Mouse (Mus musculus) CD4-positive helper T cell, adult 2 months (primary cell): ENCODE measurements around the gene Mgam.
"Not testable (repeated sequence)": the region's sequence is repeated elsewhere in the genome, so short reads cannot be mapped to it uniquely, and the experiment has no call there.

Source experiments
- DNase-seq: peaks from one replicate; pipeline ENCODE4 v3.0.0-alpha.2; 2012; ENCODE audit warnings: low read depth, missing footprints, low spot score

The Mgam gene

GRCm38 (mm10) chr6:40628406-40629000 lies at the start of gene Mgam:
Mgam (plus strand) TSS chr6:40628831.
- DNase-seq, result no peak

DNA sequence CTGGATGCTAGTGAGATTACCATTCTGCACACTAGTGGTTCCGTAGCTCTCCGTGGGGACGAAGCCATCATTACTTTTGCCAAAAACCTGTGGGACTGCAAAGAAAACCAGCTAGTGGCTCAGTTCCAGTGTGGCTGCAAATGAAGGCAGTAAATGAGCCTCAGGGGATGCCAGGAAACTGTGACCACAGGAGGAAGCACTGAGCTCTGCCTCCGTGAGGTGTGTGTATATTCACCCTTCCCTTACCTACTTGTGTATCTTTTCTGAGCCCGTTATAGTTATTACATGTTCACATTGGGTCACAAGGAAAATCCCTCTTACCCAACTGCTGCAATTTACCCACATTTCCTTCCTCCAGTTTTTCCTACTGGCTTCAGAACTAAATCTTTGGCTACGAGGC lies 44.3 kb upstream of the Mgam start:
- no peak for DNase-seq

DNA sequence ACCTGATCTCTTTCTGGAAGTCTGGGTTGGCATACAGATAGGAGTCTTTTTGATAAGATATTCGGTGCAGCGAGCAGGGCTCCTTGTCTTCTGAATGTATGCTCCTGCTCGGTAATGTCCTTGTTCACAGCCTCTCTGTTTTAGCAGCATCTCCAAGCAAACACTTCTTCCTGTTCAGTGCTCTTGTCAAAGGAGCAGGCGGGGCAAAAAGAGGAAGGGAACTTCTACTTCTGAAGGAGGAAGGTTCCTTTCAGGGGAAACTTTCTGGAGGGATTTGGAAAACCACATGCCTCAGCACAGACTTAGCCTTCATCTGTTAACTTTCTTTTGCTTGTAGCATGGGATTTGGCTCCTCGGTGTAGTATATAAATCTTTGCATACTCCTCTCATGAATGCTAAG lies 43.0 kb upstream of the Mgam start, which contains the start of gene Clec5a:
Clec5a (minus strand) TSS at position 177 of the 400 bp plus-strand sequence.
- no peak for DNase-seq

GRCm38 (mm10) chr6:40588346-40588745 lies 40.3 kb upstream of the Mgam start:
- DNase-seq, result no peak

- DNase-seq, result no peak
Measured at GRCm38 (mm10) chr6:40594804-40595550, 33.7 kb upstream of the Mgam start.

GRCm38 (mm10) chr6:40598546-40598945 lies 30.1 kb upstream of the Mgam start:
- DNase-seq, result not testable (repeated sequence)

DNA sequence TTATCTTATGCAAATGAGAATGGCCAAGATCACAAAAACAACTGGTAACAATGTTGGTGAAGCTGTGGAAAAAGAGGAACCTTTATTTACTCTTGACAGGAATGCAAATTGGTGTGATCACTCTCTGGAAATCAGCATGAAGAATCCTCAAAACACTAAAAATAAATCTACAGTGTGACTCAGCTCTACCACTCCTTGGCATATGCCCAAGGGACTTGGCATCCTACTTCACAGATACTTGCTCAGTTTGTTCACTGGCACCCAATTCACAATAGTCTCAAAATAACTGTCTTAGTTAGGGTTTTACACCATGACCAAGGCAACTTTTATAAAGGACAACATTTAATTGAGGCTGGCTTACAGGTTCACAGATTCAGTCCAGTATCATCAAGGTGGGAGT lies 21.2 kb upstream of the Mgam start:
- DNase-seq, result no peak

DNA sequence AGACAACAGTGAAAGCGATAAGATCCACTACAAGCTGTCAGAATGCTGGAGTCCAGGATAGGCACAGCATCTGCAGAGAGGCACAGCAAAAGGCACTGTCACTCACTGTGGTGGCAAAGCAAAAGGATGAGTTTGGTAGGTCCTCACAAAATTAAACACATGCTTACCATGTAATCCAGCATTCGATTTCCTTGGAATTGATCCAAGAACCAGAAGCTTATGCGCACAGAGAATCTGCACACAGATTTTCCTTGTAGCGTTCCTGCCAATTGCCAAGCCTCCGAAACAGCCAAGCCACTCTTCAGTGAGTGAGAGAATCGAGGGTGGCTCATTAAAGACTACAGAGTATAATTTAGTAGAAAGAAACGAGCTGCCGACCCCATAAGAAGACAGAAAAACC lies 18.4 kb upstream of the Mgam start:
- no peak for DNase-seq

- no peak for DNase-seq
Measured at GRCm38 (mm10) chr6:40613260-40613852, 15.3 kb upstream of the Mgam start, which contains the start of gene Tas2r138. Tas2r138 (minus strand) TSS chr6:40613310.

DNA sequence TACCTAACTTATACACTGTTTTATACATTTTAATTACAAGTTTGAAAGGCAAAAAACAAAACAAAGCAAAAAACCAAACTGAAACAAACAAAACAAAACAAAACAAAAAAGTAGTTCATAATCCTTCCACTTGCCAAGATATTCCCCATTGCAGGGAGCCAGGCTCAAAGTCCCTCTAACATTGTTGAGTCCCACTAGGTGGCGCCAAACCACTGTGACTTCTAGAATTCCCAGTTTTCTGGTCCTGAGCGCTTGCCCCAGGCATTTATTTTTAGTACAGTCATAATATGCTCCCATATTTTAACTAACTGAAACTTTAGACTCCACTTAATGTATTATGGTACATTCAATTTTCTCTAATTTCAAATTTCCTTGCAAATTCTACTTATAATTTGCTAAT lies 10.7 kb upstream of the Mgam start:
- DNase-seq, result peak; percentile 6

- DNase-seq, result no peak
Measured at GRCm38 (mm10) chr6:40626111-40626510, 2.5 kb upstream of the Mgam start.

DNA sequence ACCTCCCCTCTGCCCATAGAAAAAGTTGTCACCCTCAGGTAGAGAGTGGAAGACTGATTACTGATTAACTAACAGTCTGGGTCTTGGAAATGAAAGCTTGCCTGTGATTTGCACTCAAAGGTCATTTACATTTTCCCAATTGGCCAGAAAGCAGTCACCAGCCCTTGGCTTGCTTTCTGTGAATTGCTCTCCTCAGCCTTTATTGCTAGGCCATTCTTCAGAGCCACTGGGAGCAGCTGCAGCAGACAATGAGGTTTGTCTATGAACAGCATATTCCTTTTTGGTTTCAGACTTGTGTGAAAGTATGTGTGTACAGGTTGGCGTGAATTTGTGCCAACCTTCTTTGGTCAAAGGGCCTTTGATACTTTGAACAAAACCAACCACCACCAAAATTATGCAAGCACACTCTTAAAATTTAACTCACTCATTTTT lies 6.0 kb downstream of the Mgam start:
- DNase-seq, result no peak

GRCm38 (mm10) chr6:40635559-40635958 lies 6.9 kb downstream of the Mgam start:
- no peak for DNase-seq

DNA sequence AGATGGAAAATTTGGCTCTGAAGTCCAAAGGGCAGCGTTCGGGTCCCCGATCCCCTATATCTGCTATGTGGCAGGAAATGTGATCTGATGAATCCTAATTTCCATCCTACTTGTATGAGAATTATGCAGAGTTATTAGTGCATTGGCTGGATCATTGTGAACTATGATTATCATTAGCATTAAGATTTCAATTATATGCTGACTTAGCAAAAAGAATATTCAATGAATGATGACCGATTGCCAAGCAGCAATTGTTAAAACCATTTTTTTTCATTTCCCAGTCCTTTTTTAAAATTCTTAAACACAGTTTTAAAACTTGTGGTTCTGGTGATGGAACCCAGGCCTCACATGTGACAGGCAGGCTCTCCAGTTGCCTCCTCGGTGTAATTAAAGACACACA lies 9.1 kb downstream of the Mgam start:
- no peak for DNase-seq

GRCm38 (mm10) chr6:40640710-40641538 lies 12.3 kb downstream of the Mgam start:
- DNase-seq, result no peak

DNA sequence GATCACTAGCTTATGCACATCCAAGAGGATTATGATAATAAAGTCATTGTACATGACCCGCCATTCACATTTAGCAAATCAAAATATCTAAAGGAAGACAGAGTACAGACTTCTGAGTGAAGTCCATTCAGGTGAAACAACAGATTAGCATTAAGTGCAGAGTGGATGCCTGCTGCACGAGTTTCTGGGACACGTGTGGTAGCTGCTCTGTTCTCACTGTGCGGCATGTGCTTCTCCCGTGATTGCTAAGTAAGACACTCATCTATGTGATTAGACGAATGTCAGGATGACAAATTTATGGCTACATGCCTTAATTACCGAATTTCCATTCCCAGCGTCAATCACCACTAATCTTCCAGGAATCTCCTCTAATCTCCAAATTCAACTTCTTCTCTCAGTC lies 17.1 kb downstream of the Mgam start:
- no peak for DNase-seq

- no peak for DNase-seq
Measured at GRCm38 (mm10) chr6:40650953-40651352, 22.3 kb downstream of the Mgam start.

DNA sequence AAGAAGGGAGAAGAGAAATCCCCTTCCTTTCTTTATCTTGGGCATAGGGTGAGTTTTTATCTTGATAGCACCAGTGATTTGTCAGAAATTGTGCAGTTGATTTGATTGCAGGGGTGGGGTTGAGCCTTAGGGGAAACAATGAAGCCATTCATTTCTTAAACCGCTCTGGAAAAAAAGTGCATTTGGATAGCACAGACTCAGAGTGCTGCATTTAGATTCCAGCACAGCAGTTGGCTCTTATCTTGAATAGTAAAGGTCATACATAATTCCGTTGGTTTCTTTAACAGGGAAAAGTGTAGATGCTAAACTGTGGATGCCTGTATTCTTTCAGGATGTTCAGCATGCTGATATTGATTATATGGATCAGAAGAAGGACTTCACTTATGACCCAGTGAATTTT lies 32.3 kb downstream of the Mgam start:
- DNase-seq, result no peak

DNA sequence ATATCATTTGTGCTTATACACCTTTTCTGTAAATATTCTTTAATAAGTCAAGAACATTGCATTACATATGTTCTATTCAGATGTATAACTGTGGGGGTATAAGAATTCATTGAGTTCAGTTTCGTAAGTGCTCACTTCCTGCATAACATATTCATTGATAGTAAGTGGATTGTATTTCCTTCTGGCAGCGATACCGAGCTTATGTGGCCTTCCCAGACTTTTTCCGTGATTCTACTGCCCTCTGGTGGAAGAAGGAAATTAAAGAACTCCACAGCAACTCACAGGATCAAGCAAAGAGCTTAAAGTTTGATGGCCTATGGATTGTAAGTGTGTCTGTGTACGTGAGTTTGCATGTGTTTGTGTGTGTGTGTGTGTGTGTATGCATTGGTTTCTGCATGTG lies 60.5 kb downstream of the Mgam start:
- DNase-seq, result peak; percentile 56

- not testable (repeated sequence) for DNase-seq
Measured at GRCm38 (mm10) chr6:40692007-40692406, 63.4 kb downstream of the Mgam start.

DNA sequence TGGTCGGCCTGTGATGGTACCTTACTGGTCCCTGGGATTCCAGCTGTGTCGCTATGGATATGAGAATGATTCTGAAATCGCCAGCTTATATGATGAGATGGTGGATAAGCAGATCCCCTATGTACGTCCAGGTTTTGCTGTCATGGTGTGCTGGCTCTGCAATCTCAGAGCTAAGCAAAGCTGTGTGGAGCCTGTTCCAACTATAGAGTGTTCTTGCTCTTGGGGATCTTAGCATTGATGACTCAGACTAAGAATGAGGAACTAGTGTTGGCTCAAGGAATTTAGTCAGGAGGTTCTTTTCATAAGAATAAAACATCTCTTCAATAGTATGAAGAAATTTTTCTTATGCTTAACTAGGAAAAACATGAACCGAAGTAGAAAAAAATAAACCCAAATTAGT lies 84.9 kb downstream of the Mgam start:
- DNase-seq, result not testable (repeated sequence)

DNA sequence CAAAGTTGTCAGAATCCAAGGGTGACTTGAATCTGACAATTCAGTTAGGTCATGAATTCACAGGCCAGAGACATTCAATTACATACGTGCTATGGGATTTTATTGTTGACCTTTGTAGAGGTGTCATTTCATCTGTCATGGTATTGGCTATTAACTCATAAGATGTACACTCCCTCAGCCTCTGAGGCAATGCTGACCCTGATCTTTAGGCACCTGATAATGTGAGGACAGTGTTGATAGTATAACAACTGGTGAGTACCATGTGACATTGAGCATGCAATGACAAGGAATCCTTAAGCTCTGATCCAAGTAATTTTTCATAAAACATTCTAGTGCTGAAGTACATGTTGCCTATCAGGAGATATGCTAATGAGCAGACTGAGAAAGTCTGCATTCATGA lies 87.1 kb downstream of the Mgam start:
- no peak for DNase-seq
